Mouse (Mus musculus) kidney, adult 9 months (tissue): ENCODE measurements at regions not wholly inside any gene's neighbourhood (a gene's known extent, or its start where the extent isn't known, plus 50 kb on each side); places are given as distances from the start of the nearest gene placed in this dataset.
A peak's percentile ranks its signal among the peaks of the same experiment; 100 is the strongest.

Source experiments
- DNase-seq: peaks from one replicate; pipeline ENCODE4 v3.0.0; 2022

DNA sequence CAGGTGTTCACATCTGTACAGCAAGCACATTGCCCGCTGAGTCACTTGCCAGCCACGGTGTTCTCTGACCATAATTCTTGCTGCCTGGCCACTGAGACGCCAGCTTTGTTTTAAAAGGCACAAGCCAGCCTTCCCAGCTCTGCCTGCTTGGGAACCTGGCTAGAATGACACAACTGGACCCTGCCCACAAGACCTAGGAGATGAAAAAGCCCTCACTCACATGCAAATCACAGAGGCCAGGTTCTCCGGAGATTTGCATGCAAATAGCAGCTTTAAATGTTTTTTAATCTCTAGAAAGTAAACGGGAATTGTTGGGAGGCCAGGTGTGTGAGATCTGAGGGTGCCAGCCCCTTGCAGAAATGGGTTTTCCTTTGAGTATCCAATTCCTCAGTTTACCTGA is 71.9 kb downstream of the 1810010D01Rik start:
- no peak for DNase-seq

DNA sequence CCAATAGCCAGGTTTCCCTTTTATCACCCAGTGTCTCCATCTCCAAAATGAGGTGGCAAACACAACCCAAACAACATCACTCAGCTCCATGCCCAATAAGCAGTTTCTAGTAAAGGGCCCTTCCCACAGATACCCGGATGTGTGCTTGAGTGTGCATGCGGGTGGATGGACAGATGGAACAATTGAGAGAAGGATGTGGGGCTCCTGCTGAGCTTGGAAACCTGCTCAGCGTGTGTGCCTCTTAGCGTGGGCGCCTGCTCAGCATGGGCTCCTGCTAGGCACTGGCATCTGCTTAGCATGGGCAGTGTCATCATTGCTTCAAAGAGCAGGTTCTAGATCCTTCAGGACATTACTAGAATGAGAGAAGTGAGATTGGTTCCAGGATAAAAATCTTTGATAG is 75.4 kb downstream of the 1810010D01Rik start:
- DNase-seq: no peak

DNA sequence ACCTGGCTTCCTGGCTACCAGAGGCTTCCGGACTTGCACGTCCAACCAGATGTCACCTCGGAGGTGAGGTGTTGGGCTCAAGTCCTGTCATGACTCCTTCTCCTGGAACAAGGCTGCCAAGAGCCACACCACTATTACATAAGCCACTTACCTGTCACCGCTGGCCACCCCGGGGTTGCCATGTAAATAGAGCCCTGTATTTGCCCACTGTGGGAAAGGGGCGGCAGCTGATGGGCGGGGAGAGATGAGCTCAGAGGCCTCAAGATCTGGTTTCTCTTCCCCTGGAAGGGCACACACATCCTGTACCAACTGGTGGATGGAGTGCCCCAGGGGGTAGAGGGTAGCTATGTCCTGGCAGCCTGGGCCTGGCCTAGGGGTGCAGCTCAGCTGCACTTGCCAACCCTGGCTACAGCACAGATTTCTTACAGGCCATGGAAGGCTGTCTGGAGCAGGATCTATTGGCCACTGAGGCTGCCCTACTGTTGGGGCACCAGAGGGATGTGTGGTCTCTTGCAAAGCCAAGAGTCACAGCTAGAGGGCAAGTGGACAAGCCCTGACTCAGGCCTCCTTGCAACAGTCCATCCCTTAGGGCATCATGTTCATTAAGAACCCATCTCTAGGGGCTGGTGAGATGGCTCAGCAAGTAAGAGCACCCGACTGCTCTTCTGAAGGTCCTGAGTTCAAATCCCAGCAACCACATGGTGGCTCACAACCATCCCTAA is 76.3 kb downstream of the 1810010D01Rik start:
- DNase-seq: no peak

DNA sequence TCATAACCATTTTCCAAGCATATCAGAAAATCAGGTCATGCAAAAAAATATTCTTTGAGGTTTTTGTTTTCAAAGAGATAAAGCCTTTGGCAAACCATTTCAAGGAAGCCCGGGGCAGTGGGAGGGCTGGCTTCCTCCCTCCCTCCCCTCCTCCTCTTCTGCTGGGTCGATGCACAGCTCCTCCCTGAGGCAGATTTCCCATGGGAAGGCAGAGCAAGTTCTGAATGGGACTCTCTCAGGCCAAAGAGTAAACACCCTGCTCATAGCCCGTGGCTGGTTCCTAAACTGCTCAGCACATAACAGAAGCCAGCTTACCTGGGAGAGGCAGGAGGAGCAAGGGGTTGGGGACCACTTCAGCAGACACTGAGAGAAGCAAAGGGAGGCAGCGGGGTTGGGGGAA is 77.9 kb downstream of the 1810010D01Rik start:
- DNase-seq: peak; percentile 50

- peak; percentile 80 for DNase-seq
Observed at GRCm38 (mm10) chr7:145127661-145128060, 80.3 kb downstream of the 1810010D01Rik start.

GRCm38 (mm10) chr7:145127180-145127579 is 80.7 kb downstream of the 1810010D01Rik start:
- DNase-seq: peak; percentile 93

DNA sequence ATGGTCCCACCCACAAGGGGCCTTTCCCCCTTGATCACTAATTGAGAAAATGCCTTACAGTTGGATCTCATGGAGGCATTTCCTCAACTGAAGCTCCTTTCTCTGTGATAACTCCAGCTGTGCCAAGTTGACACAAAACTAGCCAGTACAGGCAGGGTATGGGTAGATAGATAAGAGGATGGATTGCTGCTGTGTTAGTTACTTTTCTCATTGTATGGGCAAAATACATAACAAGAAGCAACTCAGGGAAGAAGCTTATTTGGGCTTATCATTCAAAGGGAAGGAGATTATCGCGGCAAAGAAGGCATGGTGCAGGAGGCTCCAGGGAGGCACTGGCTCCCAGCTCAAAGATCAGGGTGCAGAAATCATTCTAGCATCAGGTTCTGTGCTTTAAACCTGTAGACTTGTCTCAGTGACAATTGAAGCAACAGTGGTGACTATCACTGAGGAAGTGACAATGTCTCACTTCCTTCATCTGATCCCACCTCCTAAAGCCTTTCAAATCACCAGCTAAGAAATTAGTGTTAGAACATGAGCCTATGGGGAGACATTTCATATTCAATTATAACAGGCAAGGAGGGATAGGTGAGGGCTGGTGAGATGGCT is 83.8 kb downstream of the 1810010D01Rik start:
- DNase-seq: no peak

DNA sequence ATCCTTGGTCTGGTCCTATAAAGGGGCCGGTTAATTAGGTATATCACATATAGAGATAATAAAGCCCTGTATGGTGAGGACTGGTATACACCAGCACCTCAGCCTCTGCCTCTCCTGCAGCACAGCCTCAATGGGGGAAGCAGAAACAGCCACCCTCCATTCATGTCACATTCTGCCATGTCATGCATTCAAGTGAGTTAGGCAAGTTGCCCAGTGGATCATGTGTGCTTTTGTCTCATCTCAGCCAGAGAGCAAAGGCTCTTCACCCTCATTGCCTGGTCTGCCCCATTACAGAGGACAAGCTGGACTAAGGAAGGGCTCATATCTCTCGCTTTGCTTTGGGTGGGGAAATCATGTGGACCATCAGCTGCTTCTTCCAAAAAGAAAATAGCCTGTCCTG is 85.4 kb downstream of the 1810010D01Rik start:
- DNase-seq: peak; percentile 78

DNA sequence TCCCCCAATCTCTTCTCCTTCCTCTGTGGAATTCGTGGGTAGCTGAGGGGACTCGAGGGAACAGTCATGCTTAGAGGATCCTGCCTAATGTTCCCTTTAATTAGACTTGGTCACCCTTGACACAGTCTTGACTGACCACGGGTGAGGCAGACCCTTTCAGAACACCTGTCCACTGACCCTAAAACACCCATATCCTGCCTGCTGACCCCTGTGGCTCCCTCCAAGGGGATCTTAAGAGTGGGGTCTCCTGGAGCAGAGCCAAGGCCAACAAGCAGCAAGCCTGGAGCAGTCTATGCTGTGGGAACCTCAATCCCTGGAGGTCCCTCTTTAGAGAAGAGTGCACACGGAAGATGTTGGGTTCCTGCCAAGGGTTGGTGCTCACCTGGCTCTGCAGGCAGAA is 89.5 kb downstream of the 1810010D01Rik start:
- DNase-seq: no peak

GRCm38 (mm10) chr7:145114660-145115059 is 93.3 kb downstream of the 1810010D01Rik start:
- peak; percentile 54 for DNase-seq

DNA sequence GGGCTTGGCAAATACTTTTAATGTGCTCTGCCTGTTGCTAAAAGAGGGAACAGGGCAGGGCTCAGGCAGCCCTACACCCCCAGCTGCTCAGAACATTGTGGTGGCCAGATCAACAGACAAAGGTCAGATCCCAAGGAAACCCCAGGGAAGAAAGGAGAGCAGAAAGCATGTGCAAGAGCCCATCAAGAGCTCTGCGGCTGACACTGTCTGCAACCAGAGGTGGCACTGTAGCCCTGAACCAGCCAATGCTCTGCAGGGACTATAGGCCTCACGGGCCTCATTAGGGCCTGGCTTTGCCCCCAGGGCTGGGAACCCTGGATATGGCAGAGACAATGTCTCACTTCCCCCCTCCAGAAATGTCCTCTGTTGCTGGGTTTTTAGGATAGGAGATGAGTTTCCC is 93.8 kb downstream of the 1810010D01Rik start:
- DNase-seq: peak; percentile 20

DNA sequence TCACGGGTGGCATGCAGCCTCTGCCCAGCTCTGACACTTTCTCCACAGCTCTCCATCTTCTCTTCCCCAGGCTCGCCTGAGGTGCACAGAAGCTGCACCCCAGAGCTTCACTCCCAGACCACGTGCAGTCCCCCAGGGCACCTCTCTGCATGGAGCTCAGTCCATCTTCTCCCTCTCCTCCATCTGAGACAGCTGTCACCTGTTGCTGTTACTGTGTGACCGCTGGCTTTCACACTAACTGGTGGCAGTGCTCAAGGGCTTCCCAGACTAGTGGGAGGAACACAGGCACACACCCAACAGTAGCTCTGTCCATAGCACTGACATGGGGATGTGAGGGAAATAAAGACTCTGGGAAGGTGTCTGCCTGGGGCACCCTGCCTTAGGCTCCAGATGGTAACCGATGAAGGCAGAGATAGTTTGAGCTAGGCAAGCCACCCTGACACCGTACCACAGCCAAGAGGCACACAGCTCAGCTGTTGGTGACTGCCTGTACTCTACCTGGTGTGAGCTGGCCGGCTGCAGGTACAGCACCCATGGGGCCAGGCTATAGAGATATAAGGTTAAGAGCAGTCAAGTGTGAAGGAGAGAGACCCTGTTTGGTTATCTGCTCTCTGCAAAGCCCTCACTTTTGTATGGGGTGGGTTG is 94.9 kb downstream of the 1810010D01Rik start:
- no peak for DNase-seq

GRCm38 (mm10) chr7:145112146-145112830 is 95.6 kb downstream of the 1810010D01Rik start:
- peak; percentile 19 for DNase-seq

GRCm38 (mm10) chr7:145111252-145112131 is 96.4 kb downstream of the 1810010D01Rik start:
- DNase-seq: peak; percentile 78

DNA sequence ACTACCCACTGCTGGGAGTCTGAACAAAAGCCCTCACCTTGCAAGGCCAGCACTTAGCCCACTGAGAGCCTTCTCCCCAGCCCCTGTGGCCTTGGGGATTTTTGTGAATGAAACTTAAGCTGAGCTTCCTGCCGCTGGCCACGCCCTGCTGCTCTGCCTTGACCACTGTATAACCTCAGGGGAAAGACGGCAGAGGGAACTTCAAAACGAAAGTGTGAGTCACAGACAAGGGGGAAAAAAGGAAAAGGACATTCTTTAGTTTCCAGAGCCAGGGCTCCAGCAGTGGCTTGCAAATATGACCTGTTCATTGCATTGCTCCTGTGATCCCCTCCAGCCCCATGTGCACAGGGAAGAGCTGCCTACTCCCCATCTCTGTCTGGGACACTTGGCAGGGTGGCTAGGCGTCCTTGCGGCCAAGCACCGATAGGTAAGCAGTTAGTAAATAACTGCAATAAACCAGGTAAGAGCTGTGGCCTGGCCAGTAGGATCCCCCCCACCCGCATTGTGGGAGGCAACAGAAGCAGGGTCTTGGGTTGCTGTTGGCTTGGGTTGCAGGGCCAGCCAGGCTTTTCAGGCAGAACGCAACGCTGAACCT is 97.2 kb downstream of the 1810010D01Rik start:
- peak; percentile 61 for DNase-seq

DNA sequence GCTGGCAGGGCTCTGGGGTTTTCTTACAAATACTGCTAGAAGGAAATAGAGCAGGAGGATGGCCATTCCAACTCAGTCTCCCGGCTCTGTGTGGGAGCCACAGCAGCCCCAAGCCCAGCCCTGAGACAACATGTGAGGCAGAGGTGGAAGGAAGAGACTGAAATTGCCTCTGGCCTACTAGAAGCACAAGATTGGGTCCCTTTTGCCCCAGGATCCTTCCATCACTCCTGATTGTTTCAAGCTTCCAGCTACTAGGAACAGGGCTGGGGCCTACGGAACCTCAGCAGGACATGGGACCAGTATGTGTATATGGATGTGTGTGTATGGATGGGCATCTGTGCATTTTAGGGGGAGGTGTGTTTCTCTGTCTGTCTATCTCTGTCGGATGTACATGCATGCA is 97.9 kb downstream of the 1810010D01Rik start:
- DNase-seq: no peak

- DNase-seq: no peak
Observed at GRCm38 (mm10) chr7:145109471-145109870, 98.4 kb downstream of the 1810010D01Rik start.

- DNase-seq: no peak
Observed at GRCm38 (mm10) chr7:145108994-145109393, 98.9 kb downstream of the 1810010D01Rik start.

- no peak for DNase-seq
Observed at GRCm38 (mm10) chr7:145107575-145108170, 100.2 kb downstream of the 1810010D01Rik start.

DNA sequence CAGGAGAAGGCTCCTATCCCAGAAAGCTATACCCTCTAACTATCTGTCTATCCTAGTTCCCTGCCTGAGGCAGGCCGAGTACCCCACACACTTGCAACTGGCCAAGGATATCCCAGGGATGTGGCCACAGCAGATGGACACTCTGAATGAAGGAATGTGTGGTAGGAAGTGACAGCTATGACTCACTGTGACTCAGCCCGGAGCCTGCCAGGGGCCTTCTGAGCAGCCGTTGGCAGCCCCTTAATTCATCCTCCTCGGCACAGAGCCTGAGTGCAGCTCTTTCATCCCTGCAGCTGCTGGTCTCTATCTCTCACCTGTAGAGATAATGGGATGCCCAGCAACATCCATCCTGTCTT is 101.4 kb downstream of the 1810010D01Rik start:
- DNase-seq: no peak

GRCm38 (mm10) chr7:145105831-145106493 is 102.0 kb downstream of the 1810010D01Rik start:
- DNase-seq: no peak
